Mouse (Mus musculus) stomach, embryonic 16.5 days (tissue): Measurements from ENCODE around the gene Nlrc3. TPM values are rescaled to one million over a fixed set of nuclear protein-coding genes. Genes with fewer than 3 reads are reported as not detected.
A peak's percentile ranks its signal among the peaks of the same experiment; 100 is the strongest.
"Not testable (repeated sequence)": the region's sequence is repeated elsewhere in the genome, so short reads cannot be mapped to it uniquely, and the experiment has no call there.

ENCODE experiments used
- ATAC-seq: fragments of 200-750 bp; cut with Nextera tagmentation; 2 replicates; pipeline ENCODE4 v1.8.0; 2017; ENCODE audit warnings: moderate number of reproducible peaks, moderate TSS enrichment; ENCODE audit not compliant: insufficient read depth, low FRiP score
- H3K27ac ChIP-seq: fragments of 300-500 bp; sonication (generic); 2 replicates; pipeline ENCODE4 v1.5.1; 2014; ENCODE audit warnings: low read length
- H3K27me3 ChIP-seq: fragments of 300-500 bp; sonication (generic); 2 replicates; pipeline ENCODE4 v1.6.1; 2014; ENCODE audit warnings: low read length, control low read depth, mixed read lengths; ENCODE audit not compliant: control insufficient read depth, insufficient read depth
- H3K36me3 ChIP-seq: fragments of 300-500 bp; sonication (generic); 2 replicates; pipeline ENCODE4 v1.6.1; 2014; ENCODE audit warnings: low read length; ENCODE audit not compliant: control insufficient read depth, insufficient read depth
- H3K4me1 ChIP-seq: fragments of 300-500 bp; sonication (generic); 2 replicates; pipeline ENCODE4 v1.6.1; 2014; ENCODE audit warnings: low read length, control low read depth, mixed read lengths; ENCODE audit not compliant: control insufficient read depth, insufficient read depth
- H3K4me2 ChIP-seq: fragments of 300-500 bp; sonication (generic); 2 replicates; pipeline ENCODE4 v1.6.1; 2014; ENCODE audit warnings: low read depth, low read length, mixed read lengths
- H3K4me3 ChIP-seq: fragments of 300-500 bp; sonication (generic); replicated peaks from 2 replicates; pipeline ENCODE4 v1.5.1; 2014; ENCODE audit warnings: mild to moderate bottlenecking, low read length
- H3K9ac ChIP-seq: fragments of 300-500 bp; sonication (generic); 2 replicates; pipeline ENCODE4 v1.6.1; 2014; ENCODE audit warnings: low read length
- H3K9me3 ChIP-seq: fragments of 300-500 bp; sonication (generic); replicated peaks from 2 replicates; pipeline ENCODE4 v1.6.1; 2016; ENCODE audit warnings: low read length, control low read depth; ENCODE audit not compliant: control insufficient read depth
- WGBS: fragments of 180-500 bp; shearing (Covaris S2); extraction: QIAGEN DNeasy Blood & Tissue Kit; methylation state at CpG from one replicate; pipeline ENCODE4 v1.1.7; 2014; 5-methylcytosine and 5-hydroxymethylcytosine counted together
- polyA plus RNA-seq: library from polyadenylated mRNA; unstranded; fragments of >200 nt; fragmentation: Nextera tagmentation; extraction: Ambion mirVana; gene quantifications from 2 replicates; pipeline ENCODE4 v1.2.1, GENCODE M21; 2015

Gene Nlrc3
- polyA plus RNA-seq, 1 experiment from 2014 or later = 0.99 TPM

DNA sequence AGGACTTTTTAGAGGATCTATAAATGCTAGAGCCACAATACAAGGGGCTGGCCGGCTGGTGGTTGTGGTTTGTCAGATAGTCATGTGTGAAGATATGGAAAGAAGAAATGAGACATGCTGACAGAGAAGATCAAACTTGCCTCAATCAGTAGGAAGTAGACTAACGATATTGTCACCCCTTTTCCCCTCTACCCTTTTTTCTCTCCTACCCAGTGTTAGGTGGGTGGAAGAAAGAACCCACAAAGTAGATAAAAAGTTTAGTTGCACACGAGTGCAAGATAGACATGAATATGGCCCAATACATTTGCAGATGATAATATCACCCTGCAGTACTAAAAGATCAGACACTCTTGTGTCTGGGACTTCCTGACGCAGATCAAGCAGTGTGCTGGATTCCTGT lies 12.0 kb upstream of the Nlrc3 start:
- Histone ChIP-seq H3K36me3 (peaks cover 42% of the 10 kb centered on the region), H3K9me3 (no peaks in the 10 kb centered on the region), H3K27ac (no peak overlapping the region), H3K4me1 (no peaks in the 10 kb centered on the region), H3K9ac (no peak overlapping the region), H3K27me3 (no peaks in the 10 kb centered on the region), H3K4me2 (no peak overlapping the region), H3K4me3 (no peak overlapping the region)
- WGBS = 92% methylated on average over 4 of the region's 4 CpGs
- no peak for ATAC-seq

- Histone ChIP-seq H3K4me3 (no peak overlapping the region), H3K27me3 (no peaks in the 10 kb centered on the region), H3K9me3 (no peaks in the 10 kb centered on the region), H3K4me1 (no peaks in the 10 kb centered on the region), H3K4me2 (no peak overlapping the region), H3K36me3 (peaks cover 33% of the 10 kb centered on the region), H3K27ac (no peak overlapping the region), H3K9ac (no peak overlapping the region)
- ATAC-seq = no peak
- WGBS = 83% methylated on average over 7 of the region's 7 CpGs
These were observed 6.8 kb upstream of the Nlrc3 start for GRCm38 (mm10) chr16:3983146-3983700.

GRCm38 (mm10) chr16:3982173-3982572 lies 5.7 kb upstream of the Nlrc3 start:
- Histone ChIP-seq H3K36me3 (peaks cover 23% of the 10 kb centered on the region), H3K4me1 (no peaks in the 10 kb centered on the region), H3K9ac (no peak overlapping the region), H3K27ac (no peak overlapping the region), H3K4me3 (no peak overlapping the region), H3K9me3 (no peaks in the 10 kb centered on the region), H3K4me2 (no peak overlapping the region), H3K27me3 (no peaks in the 10 kb centered on the region)
- ATAC-seq = no peak
- 84% methylated on average over 4 of the region's 4 CpGs for WGBS

DNA sequence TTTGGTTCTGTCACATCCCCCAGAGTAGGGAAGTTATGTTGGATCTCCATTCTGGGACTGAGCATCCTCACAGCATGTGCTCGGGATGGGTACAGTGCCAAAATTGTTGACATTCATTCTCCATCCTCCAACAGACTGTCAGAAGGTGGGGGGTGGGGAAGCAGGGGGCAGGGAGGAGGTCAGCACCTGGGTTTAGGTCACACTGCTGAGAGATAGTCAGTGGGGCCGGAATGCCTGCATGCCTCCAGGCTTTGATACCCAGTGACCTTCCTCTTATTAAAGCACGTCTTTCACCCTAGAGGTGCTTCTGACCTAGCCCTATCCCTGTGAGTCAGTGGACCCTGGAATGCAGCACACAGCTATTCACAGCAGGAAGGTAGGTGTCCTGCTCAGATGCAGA lies 280 bp upstream of the Nlrc3 start:
- Histone ChIP-seq H3K4me2 (no peak overlapping the region), H3K4me3 (no peak overlapping the region), H3K9me3 (no peaks in the 10 kb centered on the region), H3K9ac (no peak overlapping the region), H3K27me3 (no peaks in the 10 kb centered on the region), H3K36me3 (peaks cover 3% of the 10 kb centered on the region; the same call in 1 of the 2 replicates), H3K27ac (no peak overlapping the region), H3K4me1 (0 out of 2 replicates have a peak, but pooled peaks cover 3% of the 10 kb centered on the region)
- ATAC-seq = no peak
- WGBS = 26% methylated on average over 3 of the region's 3 CpGs

DNA sequence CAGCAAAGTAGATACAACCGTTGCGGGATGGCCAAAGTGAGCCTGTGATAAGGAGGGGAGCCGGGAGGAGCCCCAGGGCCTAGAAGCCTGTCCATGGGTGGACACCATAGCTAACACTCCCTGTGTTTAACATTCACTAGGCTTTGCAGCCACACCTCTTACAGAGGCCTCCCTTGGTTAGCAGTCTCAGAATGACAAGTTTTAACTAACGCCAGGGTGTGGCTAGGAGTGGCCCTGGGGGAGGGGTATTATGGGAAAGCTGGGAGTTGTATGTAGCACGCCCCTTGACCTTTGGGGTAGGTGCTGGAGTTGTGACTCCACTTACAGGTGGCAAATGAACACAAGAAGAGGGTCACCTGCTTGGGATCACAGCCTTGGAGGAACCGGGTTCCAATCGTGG lies 774 bp downstream of the Nlrc3 start:
- Histone ChIP-seq H3K27me3 (no peaks in the 10 kb centered on the region), H3K4me3 (no peak overlapping the region), H3K27ac (no peak overlapping the region), H3K9ac (no peak overlapping the region), H3K4me2 (0 out of 2 replicates have a peak overlapping the region, but pooled peaks have one; percentile 5), H3K36me3 (no peaks in the 10 kb centered on the region; the same call in 1 of the 2 replicates), H3K9me3 (no peaks in the 10 kb centered on the region), H3K4me1 (0 out of 2 replicates have a peak, but pooled peaks cover 3% of the 10 kb centered on the region)
- peak; percentile 76; the same call in 1 of the 2 replicates for ATAC-seq
- 68% methylated on average over 7 of the region's 7 CpGs for WGBS

DNA sequence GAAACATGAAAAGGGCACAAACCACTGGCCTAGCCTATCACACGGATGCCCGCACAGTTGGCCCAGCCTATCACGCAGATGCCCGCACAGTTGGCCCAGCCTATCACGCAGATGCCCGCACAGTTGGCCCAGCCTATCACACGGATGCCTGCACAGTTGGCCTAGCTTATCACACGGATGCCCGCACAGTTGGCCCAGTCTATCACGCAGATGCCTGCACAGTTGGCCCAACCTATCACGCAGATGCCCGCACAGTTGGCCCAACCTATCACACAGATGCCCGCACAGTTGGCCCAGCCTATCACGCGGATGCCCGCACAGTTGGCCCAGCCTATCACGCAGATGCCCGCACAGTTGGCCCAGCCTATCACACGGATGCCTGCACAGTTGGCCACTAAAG lies 2.0 kb downstream of the Nlrc3 start:
- ATAC-seq = not testable (repeated sequence)

GRCm38 (mm10) chr16:3965534-3965933 lies 10.9 kb downstream of the Nlrc3 start:
- Histone ChIP-seq H3K27me3 (no peaks in the 10 kb centered on the region), H3K4me1 (no peaks in the 10 kb centered on the region), H3K4me2 (no peak overlapping the region), H3K4me3 (no peak overlapping the region), H3K9me3 (no peaks in the 10 kb centered on the region), H3K9ac (no peak overlapping the region), H3K27ac (no peak overlapping the region), H3K36me3 (no peaks in the 10 kb centered on the region)
- ATAC-seq = 0 out of 2 replicates have a peak, but pooled peaks have one; percentile 33
- 83% methylated on average over 3 of the region's 3 CpGs for WGBS

More for the DNA sequence above, 2.0 kb downstream of the Nlrc3 start:
- H3K27ac ChIP-seq, H3K4me1 ChIP-seq, H3K9me3 ChIP-seq, H3K36me3 ChIP-seq, H3K27me3 ChIP-seq, H3K4me2 ChIP-seq, H3K9ac ChIP-seq, H3K4me3 ChIP-seq: not testable (repeated sequence)
- 93% methylated on average over 19 of the region's 19 CpGs for WGBS

- Histone ChIP-seq H3K27ac (no peak overlapping the region), H3K9ac (no peak overlapping the region), H3K4me3 (no peak overlapping the region), H3K4me1 (no peaks in the 10 kb centered on the region), H3K36me3 (no peaks in the 10 kb centered on the region), H3K9me3 (no peaks in the 10 kb centered on the region), H3K4me2 (no peak overlapping the region), H3K27me3 (no peaks in the 10 kb centered on the region)
- 80% methylated on average over 10 of the region's 10 CpGs for WGBS
- peak; percentile 58 for ATAC-seq
These were observed 11.4 kb downstream of the Nlrc3 start for GRCm38 (mm10) chr16:3964990-3965389.

DNA sequence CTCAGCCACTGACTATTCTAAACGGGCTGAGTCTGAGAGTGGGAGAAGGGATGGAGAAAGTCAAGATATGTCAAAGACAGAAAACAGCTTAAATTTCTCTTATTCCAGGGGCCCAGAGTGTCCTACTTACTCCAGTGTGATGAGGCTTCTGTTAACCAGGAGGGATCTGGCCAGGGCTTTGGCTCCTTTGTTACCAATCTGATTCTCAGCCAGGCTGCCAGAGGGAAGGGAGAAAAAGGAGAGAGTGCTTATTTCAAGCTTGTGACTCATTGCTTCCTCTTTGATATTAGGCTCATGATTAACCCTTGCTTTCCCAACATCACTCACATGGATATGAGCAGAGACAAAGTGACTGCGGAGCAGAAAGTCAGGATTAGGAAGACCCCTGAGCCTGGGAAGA lies 17.2 kb downstream of the Nlrc3 start:
- H3K9me3 ChIP-seq = no peaks in the 10 kb centered on the region
- 59% methylated on average over 2 of the region's 2 CpGs for WGBS
- H3K4me3 ChIP-seq = no peak overlapping the region
- H3K36me3 ChIP-seq = no peaks in the 10 kb centered on the region
- no peak overlapping the region for H3K27ac ChIP-seq
- no peak for ATAC-seq
- H3K9ac ChIP-seq = no peak overlapping the region
- no peak overlapping the region for H3K4me2 ChIP-seq
- no peaks in the 10 kb centered on the region for H3K27me3 ChIP-seq
- H3K4me1 ChIP-seq = no peaks in the 10 kb centered on the region; the same call in 1 of the 2 replicates
